Mouse (Mus musculus) cortical plate, adult 2 months (tissue): ENCODE data around the gene Arl6ip5. TPM values are rescaled to one million over a fixed set of nuclear protein-coding genes. Genes with fewer than 3 reads are reported as not detected.
A peak's percentile ranks its signal among the peaks of the same experiment; 100 is the strongest.

ENCODE experiments used
- H3K27ac ChIP-seq: fragments of 200-500 bp; 2 replicates; pipeline ENCODE4 v1.5.1; 2012; ENCODE audit warnings: low read length, control low read depth, inconsistent platforms; ENCODE audit not compliant: insufficient read depth
- H3K4me1 ChIP-seq: fragments of 200-500 bp; 2 replicates; pipeline ENCODE4 v1.6.1; 2011; ENCODE audit warnings: low read length; ENCODE audit not compliant: control insufficient read depth, insufficient read depth
- H3K4me3 ChIP-seq: fragments of 200-500 bp; 2 replicates; pipeline ENCODE4 v1.5.1; 2011; ENCODE audit warnings: mild to moderate bottlenecking, low read length, control low read depth; ENCODE audit not compliant: insufficient read depth
- CTCF ChIP-seq: fragments of 200-500 bp; IDR thresholded peaks from 2 replicates; pipeline ENCODE4 v1.5.1; 2011; ENCODE audit warnings: mild to moderate bottlenecking, control low read depth, low read length; ENCODE audit not compliant: insufficient read depth; ENCODE audit errors: extremely low read depth
- POLR2A ChIP-seq: fragments of 200-500 bp; IDR thresholded peaks from 2 replicates; pipeline ENCODE4 v1.6.1; 2011; ENCODE audit warnings: mild to moderate bottlenecking, low read length, control low read depth; ENCODE audit not compliant: insufficient read depth; ENCODE audit errors: extremely low read depth
- polyA plus RNA-seq: library from polyadenylated mRNA; depleted of rRNA; stranded (reverse); fragments of >200 nt; gene quantifications from 2 replicates; pipeline ENCODE4 v1.2.3, GENCODE M21; 2012

Gene Arl6ip5
- polyA plus RNA-seq, 1 experiment: 192 TPM

DNA sequence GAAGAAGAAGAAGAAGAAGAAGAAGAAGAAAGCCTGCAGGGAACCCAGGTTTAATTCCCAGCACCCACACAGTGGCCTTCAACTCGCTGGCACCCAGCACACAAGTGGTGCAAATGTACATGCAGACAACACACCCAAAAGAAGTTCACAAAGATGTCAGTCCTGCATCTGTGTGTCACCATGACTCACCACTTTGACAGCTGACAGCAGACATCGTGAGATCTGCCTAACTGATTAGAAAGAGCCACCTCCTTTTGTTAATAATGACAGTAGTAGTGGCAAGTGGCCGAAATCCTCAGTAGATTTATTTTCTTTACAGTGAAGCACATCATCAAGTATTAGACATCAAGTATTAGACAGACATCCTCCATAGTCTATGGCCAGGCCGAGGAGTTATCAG lies 3.4 kb upstream of the Arl6ip5 start:
- Histone ChIP-seq H3K4me3 (no peak overlapping the region), H3K27ac (no peak overlapping the region), H3K4me1 (peaks cover 4% of the 10 kb centered on the region; the same call in 1 of the 2 replicates)
- TF ChIP-seq POLR2A (no peak), CTCF (no peak)

DNA sequence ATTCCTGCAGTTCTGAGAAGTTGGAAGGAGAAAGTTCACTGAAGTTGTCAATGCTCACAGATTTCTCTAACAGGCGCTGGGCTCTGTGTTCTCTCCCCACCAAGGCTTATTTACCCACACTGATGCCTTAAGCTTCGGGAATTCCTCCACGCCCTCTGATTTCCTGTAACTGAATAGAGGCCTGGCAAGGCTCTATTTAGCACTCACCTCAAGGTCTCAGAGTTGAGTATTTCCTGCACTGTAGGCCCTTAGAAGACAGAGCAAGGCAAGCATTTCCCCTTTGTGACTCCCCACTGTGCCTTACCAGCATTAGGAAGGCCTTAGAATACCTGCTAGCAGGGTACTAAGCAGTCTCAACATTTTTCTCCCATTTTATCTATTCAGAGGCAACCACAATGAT lies 2.1 kb upstream of the Arl6ip5 start:
- no peak overlapping the region for H3K4me3 ChIP-seq
- no peak overlapping the region for H3K27ac ChIP-seq
- TF ChIP-seq POLR2A (no peak), CTCF (no peak)
- H3K4me1 ChIP-seq: peaks cover 5% of the 10 kb centered on the region; the same call in 1 of the 2 replicates

DNA sequence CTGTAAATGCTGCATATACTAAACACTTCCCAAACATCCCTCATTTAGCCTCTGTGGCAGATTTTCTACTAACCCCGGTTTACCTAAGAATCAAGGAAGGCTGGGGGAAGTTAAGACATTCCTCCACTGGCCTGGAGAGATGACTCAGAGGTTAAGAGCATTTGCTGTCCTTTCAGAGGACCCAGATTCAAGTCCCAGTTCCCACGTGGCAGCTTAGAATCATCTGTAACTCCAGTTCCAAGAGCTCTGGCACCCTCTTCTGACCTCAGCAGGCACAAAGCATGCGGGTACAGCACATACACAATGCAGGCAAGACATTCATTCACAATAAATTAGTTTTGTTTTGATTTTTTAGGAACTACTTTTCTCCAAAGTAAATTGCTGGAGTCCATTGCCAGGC lies 1.3 kb upstream of the Arl6ip5 start:
- TF ChIP-seq CTCF (no peak), POLR2A (no peak)
- Histone ChIP-seq H3K4me3 (no peak overlapping the region), H3K27ac (no peak overlapping the region), H3K4me1 (peaks cover 6% of the 10 kb centered on the region; the same call in 1 of the 2 replicates)

DNA sequence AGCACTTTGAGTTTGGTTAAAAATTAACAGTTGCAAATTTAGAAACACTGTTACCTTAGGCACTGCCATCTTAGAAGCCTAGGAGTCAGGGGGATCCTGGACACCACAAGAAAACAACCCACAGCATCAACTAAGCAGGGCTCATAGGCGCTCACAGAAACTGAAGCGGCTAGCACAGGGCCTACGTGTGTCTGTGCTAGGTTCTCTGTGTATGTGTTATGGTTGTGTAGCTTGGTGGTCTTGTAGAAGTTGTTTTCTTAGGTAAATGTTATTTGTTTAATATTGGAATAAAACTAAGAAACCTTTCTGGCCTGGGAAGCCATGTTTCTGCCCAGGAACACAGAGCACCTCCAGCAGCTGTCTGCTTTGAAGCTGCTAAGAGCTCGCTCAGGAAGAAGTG lies 738 bp upstream of the Arl6ip5 start:
- Histone ChIP-seq H3K27ac (no peak overlapping the region), H3K4me3 (no peak overlapping the region), H3K4me1 (peaks cover 3% of the 10 kb centered on the region; the same call in 1 of the 2 replicates)
- TF ChIP-seq POLR2A (no peak), CTCF (no peak)

DNA sequence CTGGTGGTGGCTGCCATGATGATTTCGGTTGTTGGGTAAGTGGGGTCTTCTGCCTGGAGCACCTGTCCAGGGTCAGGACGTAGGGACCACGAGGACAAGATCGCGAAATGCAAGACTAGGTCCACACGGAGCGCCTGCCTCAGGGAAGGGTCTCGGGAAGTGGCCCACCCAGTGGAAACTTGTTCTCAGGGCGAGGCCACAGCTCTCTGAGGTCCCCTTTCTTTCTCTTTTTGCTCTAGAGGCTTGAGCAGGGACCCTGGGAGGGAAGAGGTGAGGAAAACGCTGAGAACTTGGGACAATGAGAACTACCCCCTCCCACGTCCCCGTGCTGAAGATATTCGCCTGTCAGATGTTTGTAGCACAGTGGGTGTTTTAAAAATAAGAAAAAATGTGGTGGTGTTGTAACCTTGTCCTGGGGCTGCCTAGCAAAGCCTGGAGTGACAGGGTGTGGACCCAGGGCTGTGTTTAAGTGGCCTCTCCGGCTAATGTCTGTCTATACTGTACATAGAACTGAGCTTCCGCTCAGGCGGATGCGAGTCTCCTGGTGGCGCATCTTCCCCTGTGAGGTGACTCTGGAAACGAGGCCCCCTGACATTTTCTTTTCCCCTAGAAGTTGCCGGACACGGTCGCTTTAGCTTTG lies 593 bp downstream of the Arl6ip5 start:
- peaks cover 3% of the 10 kb centered on the region; the same call in 1 of the 2 replicates for H3K4me1 ChIP-seq
- TF ChIP-seq CTCF (no peak), POLR2A (no peak)
- peak overlapping the region; percentile 97 for H3K4me3 ChIP-seq
- H3K27ac ChIP-seq: peak overlapping the region; percentile 83

DNA sequence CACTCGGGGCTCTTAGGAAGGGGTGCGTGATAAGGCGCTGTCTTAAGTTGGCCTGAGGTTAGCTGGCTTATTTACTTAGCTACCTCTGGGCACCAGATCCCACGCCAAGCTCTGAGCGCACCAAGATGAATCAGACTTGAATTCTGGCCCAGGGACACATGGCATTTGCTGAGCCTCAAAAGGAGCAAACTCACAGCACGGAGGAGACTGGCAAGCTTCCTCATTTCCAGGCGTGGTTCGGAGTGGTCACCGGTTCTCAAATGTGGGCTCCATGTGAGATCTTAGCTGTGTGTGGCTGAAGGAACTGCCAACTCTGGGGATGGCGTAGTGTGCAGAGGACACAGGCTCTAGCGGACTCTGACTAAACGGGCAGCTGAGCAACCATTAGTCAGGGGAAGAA lies 1.5 kb downstream of the Arl6ip5 start:
- Histone ChIP-seq H3K27ac (no peak overlapping the region), H3K4me1 (peaks cover 3% of the 10 kb centered on the region; the same call in 1 of the 2 replicates), H3K4me3 (peak overlapping the region; percentile 97)
- TF ChIP-seq CTCF: no peak
- no peak for TF ChIP-seq POLR2A

DNA sequence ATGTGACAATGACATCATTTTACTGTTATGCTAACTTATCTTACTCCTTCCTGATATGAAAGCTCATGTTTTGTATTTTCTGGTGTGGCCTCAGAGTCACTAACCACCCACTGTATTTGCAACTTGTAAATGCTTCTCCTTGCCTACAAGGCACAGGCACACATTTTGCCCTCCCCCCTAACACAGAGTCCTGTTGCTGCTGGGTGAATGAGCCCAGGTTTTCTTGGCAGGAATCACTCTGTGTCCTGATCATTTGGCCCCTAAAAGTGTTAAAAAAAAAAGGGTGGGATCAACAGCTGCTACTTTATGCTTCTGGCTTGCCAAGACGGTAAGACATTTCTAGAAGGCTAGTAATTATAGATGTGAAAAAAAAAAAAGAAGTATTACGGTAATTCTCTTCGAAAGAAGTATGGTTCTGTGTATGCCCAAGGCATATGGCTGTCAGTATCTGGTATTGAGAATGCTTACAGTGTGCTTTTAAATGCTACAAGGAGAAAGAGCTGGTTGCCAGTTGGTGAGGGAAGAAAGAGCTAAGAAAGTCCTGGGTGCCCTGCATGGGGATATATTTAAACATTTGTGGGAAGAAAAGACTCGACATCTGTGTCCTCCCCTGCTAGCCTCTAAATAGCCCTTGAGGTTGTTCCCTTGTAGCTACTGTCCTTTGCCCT lies 5.8 kb downstream of the Arl6ip5 start:
- TF ChIP-seq CTCF: no peak
- no peak for TF ChIP-seq POLR2A
- no peak overlapping the region for H3K4me3 ChIP-seq
- H3K27ac ChIP-seq: no peak overlapping the region
- H3K4me1 ChIP-seq: peaks cover 5% of the 10 kb centered on the region

DNA sequence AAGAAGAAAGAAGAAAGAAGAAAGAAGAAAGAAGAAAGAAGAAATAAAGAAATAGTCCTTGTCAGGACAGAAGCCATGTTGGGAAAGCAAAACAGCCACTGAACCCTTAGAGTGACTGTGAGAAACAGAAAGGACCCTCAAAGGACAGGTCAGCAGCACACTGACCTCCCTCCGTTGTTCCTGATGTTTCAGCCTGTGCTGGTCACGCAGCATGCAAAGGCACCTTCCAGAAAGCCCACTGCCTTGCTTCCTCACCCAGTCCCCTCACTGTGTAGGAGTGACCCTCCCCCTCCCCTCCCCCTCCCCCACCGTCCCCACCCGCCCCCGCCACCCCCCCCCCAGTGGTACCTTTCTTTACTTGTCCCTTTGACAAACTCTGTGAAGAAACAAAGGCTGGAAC lies 10.2 kb downstream of the Arl6ip5 start:
- TF ChIP-seq CTCF: no peak
- TF ChIP-seq POLR2A: no peak
- H3K4me1 ChIP-seq: peaks cover 11% of the 10 kb centered on the region
- H3K4me3 ChIP-seq: no peak overlapping the region
- no peak overlapping the region for H3K27ac ChIP-seq

DNA sequence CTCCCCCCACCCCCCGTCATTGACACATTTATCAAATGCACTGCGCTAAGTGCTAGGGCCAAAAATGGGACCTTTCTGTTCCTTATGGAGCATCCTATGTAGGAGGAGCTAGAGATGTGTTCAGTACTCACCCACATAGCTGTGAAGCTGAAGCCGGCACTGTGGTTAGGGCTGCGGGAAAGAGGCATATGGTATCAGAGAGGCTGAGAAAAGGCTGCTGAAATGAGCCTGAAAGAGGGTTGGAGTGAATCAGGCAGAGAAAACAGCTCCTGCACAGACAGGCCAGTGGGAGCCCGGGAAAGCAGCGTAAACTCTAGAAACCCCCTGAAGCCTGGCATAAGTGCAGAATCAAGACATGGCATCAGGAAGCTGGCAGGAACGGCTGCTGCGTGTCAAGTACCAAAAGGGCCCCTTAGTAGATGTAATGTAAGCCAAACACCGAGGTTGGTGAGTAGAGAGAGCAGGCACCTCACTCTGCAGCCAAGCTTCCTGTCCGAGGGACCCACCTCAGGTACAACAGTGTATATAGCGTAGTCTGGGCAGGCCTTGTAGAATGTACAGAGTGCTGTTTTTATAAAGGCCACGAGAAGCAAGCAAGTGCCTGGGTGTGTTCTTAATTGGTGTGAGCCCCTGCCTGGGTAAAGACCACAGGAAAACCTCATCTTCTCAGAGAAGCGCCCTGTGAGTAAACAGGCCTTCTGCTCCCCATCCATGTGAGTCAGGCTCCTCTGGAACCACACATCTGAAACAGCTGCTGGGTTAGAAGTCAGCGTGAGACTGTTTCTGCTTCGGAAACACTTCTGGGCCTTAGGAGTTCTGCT lies 10.9 kb downstream of the Arl6ip5 start:
- TF ChIP-seq POLR2A (peak; percentile 40; the same call in 1 of the 2 replicates), CTCF (no peak)
- H3K4me1 ChIP-seq: peaks cover 13% of the 10 kb centered on the region
- no peak overlapping the region for H3K4me3 ChIP-seq
- peak overlapping the region; percentile 44; the same call in 1 of the 2 replicates for H3K27ac ChIP-seq
